Mouse (Mus musculus): ENCODE results near the gene Trim31. TPM values are rescaled to one million over a fixed set of nuclear protein-coding genes. Genes with fewer than 3 reads are reported as not detected.
"Not testable (repeated sequence)": the region's sequence is repeated elsewhere in the genome, so short reads cannot be mapped to it uniquely, and the experiment has no call there.

Gene Trim31
- polyA plus RNA-seq, 1 experiment from 2014 or later, result not detected

DNA sequence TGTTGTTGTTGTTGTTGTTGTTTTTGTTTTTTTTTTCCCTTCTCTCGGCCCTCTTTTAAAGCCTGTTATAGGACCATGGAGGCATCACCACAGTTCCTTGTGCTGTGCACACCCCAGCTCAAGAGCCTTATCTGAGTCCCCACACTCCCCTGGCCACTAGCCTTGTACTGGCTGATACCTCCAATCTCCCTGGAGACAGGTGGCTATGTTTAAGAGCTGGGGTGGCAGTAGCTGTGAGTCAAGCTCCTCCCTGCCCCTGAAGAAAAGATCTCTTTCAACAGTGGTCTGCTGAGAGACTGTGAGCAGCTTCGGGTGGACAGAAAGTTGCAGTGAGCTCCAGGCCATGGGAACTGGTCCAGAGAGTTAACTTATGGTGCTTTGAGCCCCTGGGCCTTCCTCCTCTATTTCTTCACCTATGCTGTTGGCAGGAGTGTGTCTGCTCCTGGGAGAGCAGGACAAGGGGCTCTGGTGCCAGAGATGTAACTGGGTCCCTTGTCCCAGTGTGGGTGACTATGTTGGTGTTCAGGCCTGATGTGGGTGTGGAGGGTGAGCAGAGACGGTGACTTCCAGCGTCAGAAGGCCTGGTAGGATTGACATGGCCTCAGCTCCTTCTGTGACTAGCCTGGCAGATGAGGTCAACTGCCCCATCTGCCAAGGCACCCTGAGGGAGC, 28.5 kb upstream of the Trim31 start, which contains the start of gene Trim10:
TSS of gene Trim10 (plus strand) at position 291 of the 671 bp plus-strand sequence.
- Histone ChIP-seq H3K4me1 (0 out of 2 replicates have a peak, but pooled peaks cover 4% of the 10 kb centered on the region), H3K27ac (no peak within 1 kb of the TSS), H3K36me3 (no peaks in the 10 kb centered on the region), H3K4me3 (no peak within 1 kb of the TSS), H3K9me3 (no peaks in the 10 kb centered on the region), H3K4me2 (no peak within 1 kb of the TSS), H3K27me3 (peaks cover 32% of the 10 kb centered on the region), H3K9ac (no peak within 1 kb of the TSS)
- no peak for ATAC-seq (ENCODE audit: insufficient number of reproducible peaks, low FRiP score, low TSS enrichment, low read depth)
- WGBS, result 65% methylated on average over 4 of the region's 4 CpGs

DNA sequence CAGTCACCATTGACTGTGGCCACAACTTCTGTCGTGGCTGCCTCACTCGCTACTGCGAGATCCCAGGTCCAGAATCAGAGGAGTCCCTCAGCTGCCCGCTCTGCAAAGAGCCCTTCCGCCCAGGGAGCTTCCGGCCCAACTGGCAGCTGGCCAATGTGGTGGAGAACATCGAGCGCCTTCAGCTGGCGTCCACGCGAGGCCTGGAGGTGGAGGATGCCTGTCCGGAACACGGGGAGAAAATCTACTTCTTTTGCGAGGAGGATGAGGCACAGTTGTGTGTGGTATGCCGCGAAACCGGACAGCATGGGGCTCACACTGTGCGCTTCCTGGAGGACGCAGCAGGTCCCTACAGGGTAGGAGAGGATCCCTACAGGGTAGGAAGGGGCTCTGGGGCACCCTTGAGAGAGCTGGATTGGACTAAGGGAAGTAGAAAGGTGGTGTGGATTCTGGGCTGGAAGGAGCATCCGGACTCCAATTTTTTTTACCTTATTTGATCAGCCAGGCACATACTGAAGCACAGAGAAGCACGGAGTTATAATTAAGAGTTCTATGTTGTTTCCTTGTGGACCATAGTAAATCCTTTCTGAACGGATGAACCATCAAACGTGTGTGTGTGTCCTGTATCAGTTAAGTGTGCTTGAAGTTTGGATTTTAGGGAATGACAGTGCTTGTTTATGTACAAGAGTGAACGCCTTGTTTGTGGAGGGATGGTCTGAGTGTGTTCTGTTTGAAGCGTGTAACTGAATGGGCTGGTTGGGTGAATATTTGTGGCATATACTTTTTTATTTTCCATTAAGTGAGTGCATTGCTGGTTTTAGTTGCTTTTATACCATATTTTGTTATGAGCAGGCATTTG, 27.7 kb upstream of the Trim31 start:
- no peak overlapping the region for H3K27ac ChIP-seq
- H3K36me3 ChIP-seq, result no peaks in the 10 kb centered on the region
- no peak overlapping the region for H3K4me2 ChIP-seq
- H3K9me3 ChIP-seq, result no peaks in the 10 kb centered on the region
- H3K4me3 ChIP-seq, result no peak overlapping the region
- ATAC-seq (ENCODE audit: insufficient number of reproducible peaks, low FRiP score, low TSS enrichment, low read depth), result no peak
- H3K27me3 ChIP-seq, result peaks cover 25% of the 10 kb centered on the region
- 73% methylated on average over 25 of the region's 25 CpGs for WGBS
- H3K9ac ChIP-seq, result no peak overlapping the region
- H3K4me1 ChIP-seq, result 0 out of 2 replicates have a peak, but pooled peaks cover 4% of the 10 kb centered on the region

DNA sequence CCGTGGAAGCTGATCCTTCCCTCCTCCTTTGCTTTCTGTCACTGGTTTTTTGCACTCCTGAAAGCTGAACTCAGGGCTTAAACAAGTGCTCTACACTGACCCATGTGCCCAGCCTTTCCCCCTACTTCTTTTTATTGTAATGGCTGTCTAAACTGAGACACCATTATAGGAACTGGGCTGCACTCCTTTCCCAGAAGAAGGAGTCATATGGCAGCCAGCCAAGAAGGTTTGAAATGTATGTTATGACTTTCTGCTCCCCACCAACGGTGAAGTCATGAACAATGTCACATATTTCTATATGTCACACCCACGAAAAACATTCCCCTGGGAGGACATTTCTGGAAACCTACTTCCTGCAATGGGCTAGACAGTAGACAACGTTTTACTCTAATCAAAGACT, 23.3 kb upstream of the Trim31 start:
- no peak overlapping the region for H3K9ac ChIP-seq
- no peak overlapping the region for H3K4me2 ChIP-seq
- no peaks in the 10 kb centered on the region for H3K4me1 ChIP-seq
- no peak overlapping the region for H3K4me3 ChIP-seq
- no peak overlapping the region for H3K27ac ChIP-seq
- ATAC-seq (ENCODE audit: insufficient number of reproducible peaks, low FRiP score, low TSS enrichment, low read depth), result no peak
- 49% methylated on average over 4 of the region's 4 CpGs for WGBS
- H3K27me3 ChIP-seq, result 0 out of 2 replicates have a peak, but pooled peaks cover 3% of the 10 kb centered on the region
- H3K9me3 ChIP-seq, result no peaks in the 10 kb centered on the region
- no peaks in the 10 kb centered on the region for H3K36me3 ChIP-seq

DNA sequence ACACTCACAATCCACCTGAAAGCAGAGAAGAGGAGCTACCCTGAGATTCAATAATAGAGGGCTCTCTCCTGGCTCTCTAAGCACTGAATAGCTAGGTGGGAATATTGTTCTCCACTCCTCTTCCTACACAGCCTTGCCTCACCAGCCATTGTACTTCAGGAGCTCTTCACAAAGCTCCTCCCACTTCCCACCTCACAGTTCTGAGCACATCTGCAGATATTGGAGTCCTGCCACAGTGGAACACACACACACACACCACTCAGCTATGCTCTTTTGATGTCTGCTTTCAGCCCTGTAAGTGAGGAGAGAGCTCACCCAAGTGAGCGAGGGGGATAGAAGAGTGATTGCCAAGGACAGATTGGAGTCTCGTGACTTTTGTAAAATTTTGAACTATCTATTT, 14.6 kb upstream of the Trim31 start:
- WGBS, result 54% methylated on average over 2 of the region's 2 CpGs
- ATAC-seq (ENCODE audit: insufficient number of reproducible peaks, low FRiP score, low TSS enrichment, low read depth), result no peak
- Histone ChIP-seq H3K27ac (no peak overlapping the region), H3K4me2 (no peak overlapping the region), H3K27me3 (no peaks in the 10 kb centered on the region), H3K9ac (no peak overlapping the region), H3K4me3 (no peak overlapping the region), H3K36me3 (no peaks in the 10 kb centered on the region), H3K4me1 (no peaks in the 10 kb centered on the region), H3K9me3 (no peaks in the 10 kb centered on the region)

DNA sequence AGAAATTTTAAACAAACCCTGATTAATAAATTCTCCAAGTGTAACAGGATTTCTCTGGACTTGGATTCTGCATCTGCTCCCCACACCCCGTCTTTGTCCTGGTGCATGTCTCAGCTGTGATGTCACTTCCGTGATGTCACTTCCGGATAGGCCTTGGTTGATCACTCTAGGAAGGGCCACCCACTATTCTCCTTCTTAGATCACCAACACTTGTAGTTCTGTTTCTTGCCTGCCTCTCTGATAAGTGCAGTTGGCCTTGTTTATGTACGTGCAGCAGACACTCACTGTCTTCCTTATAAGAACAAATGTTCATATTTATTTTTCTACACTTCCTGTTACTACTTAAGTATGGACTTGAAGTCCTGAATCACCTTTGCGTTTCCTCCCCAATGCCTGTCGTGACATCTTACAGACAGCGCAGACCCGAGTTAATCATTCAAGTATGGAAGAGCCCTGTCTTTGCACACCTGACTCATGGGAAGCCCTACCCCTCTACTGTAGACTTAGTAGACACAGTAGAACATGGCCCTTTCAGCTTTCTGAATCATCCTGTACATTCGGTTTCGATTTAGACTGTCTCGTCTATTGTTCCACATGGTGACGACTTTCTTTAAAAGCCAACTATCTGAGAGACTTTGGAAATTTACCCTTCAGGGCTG, 12.7 kb upstream of the Trim31 start:
- no peak overlapping the region for H3K4me2 ChIP-seq
- no peak overlapping the region for H3K27ac ChIP-seq
- no peaks in the 10 kb centered on the region for H3K4me1 ChIP-seq
- H3K9me3 ChIP-seq, result no peaks in the 10 kb centered on the region
- no peak overlapping the region for H3K4me3 ChIP-seq
- no peak overlapping the region for H3K9ac ChIP-seq
- H3K36me3 ChIP-seq, result no peaks in the 10 kb centered on the region
- WGBS, result 90% methylated on average over 12 of the region's 12 CpGs
- ATAC-seq (ENCODE audit: insufficient number of reproducible peaks, low FRiP score, low TSS enrichment, low read depth), result no peak
- no peaks in the 10 kb centered on the region for H3K27me3 ChIP-seq

DNA sequence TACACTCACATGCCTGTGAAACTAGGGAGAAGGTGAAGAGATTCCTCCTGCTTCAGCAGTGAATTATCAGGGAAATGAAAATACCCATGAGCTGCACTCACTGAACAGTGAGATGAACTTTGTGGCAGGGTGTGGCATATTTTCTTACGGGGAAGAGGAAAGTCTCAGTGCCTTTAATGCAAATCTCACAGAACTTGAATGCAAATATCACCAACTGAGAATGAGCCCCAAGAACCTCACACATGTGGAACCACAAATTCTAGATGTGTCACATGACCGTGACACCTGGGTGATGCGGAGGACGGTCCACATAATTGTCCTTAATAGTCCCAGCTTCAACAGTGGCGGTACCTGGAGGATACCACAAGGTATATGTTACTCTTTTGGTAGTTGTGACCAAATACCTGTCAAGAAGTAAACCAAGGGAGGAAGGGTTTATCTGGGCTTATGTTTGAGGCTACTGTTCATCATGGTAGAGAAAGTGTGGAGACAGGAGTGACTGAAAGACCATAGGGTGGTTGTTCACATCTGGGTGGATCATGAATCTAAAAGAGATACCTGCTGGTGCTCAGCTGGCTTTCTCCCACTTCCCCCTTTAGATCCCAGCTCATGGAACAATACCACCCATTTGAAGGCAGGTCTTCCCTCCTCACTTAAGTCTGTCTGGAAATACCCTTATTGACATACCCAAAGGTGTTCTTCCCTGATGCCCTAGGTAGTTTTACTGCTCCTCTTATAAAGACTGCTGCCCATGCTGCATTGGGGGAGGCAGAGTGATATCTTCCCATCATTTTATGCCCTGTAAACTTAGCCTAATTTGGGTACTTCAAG, 7.6 kb upstream of the Trim31 start, which contains the start of gene Trim40:
TSS of gene Trim40 (minus strand) at position 51 of the 831 bp plus-strand sequence.
- H3K4me2 ChIP-seq, result no peak within 1 kb of the TSS
- ATAC-seq (ENCODE audit: insufficient number of reproducible peaks, low FRiP score, low TSS enrichment, low read depth), result no peak
- H3K4me3 ChIP-seq, result no peak within 1 kb of the TSS
- H3K27me3 ChIP-seq, result no peaks in the 10 kb centered on the region
- 79% methylated on average over 5 of the region's 5 CpGs for WGBS
- H3K4me1 ChIP-seq, result no peaks in the 10 kb centered on the region
- H3K9me3 ChIP-seq, result no peaks in the 10 kb centered on the region
- no peak within 1 kb of the TSS for H3K9ac ChIP-seq
- no peak within 1 kb of the TSS for H3K27ac ChIP-seq
- H3K36me3 ChIP-seq, result no peaks in the 10 kb centered on the region

DNA sequence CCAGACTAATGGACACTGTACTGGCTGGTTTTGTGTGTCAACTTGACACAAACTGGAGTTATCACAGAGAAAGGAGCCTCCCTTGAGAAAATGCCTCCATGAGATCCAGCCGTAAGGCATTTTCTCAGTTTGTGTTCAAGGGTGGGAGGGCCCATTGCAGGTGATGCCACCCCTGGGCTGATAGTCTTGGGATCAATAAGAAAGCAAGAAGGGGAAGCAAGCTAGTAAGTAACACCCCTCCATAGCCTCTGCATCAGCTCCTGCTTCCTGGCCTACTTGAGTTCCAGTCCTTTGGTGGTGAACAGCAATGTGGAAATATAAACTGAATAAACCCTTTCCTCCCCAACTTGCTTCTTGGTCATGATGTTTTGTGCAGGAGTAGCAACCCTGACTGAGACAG, 6.4 kb upstream of the Trim31 start:
- ATAC-seq (ENCODE audit: insufficient number of reproducible peaks, low FRiP score, low TSS enrichment, low read depth); H3K27me3 ChIP-seq; H3K4me3 ChIP-seq; H3K4me1 ChIP-seq; H3K4me2 ChIP-seq; H3K9ac ChIP-seq; H3K9me3 ChIP-seq; H3K27ac ChIP-seq; H3K36me3 ChIP-seq: not testable (repeated sequence)
- 80% methylated on average over 1 of the region's 1 CpGs for WGBS

DNA sequence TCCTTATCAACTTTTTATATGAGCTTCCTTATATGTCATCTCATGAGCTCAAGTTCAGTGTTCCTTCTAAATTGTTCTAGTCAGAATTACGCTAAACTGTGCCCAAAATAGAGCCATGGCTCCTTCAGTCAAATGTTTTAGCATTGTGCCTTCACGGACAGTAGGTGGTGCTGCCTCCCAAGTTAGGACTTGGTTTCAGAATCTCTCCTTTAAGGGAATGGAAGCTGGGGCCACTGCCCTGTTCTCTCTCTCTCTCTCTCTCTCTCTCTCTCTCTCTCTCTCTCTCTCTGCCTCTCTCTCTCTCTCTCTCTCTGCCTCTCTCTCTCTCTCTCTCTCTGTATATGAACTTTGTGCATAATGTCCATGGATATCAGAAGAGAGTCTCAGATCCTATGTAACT, 5.6 kb upstream of the Trim31 start:
- H3K4me3 ChIP-seq, result no peak overlapping the region
- H3K4me1 ChIP-seq, result no peaks in the 10 kb centered on the region
- 7% methylated on average over 2 of the region's 2 CpGs for WGBS
- no peak overlapping the region for H3K9ac ChIP-seq
- no peak overlapping the region for H3K27ac ChIP-seq
- H3K27me3 ChIP-seq, result no peaks in the 10 kb centered on the region
- no peak overlapping the region for H3K4me2 ChIP-seq
- H3K9me3 ChIP-seq, result no peaks in the 10 kb centered on the region
- H3K36me3 ChIP-seq, result no peaks in the 10 kb centered on the region
- ATAC-seq (ENCODE audit: insufficient number of reproducible peaks, low FRiP score, low TSS enrichment, low read depth), result no peak

DNA sequence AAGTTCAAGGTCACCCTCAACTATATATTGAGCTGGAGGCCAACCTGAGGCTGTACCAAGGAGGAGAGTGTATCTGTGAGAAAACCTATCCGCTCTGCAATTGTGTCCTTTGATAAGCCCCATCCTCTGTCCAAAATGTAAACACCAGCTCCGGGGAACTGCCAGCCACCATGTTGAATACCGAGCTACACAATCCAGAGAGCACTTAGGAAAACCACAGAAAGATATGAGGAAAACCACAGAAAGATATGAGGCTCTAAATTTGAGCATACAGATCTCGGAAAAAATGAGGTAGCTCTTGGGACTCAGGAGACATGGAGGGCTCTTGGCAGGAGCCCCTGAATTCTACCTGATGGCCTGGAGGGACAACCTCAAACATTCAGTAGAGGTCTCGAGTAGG, 4.5 kb upstream of the Trim31 start:
- H3K36me3 ChIP-seq, result no peaks in the 10 kb centered on the region
- H3K4me2 ChIP-seq, result no peak overlapping the region
- H3K9ac ChIP-seq, result no peak overlapping the region
- H3K9me3 ChIP-seq, result no peaks in the 10 kb centered on the region
- no peaks in the 10 kb centered on the region for H3K27me3 ChIP-seq
- no peak overlapping the region for H3K4me3 ChIP-seq
- ATAC-seq (ENCODE audit: insufficient number of reproducible peaks, low FRiP score, low TSS enrichment, low read depth), result no peak
- WGBS, result 63% methylated on average over 5 of the region's 5 CpGs
- no peak overlapping the region for H3K27ac ChIP-seq
- no peaks in the 10 kb centered on the region for H3K4me1 ChIP-seq

DNA sequence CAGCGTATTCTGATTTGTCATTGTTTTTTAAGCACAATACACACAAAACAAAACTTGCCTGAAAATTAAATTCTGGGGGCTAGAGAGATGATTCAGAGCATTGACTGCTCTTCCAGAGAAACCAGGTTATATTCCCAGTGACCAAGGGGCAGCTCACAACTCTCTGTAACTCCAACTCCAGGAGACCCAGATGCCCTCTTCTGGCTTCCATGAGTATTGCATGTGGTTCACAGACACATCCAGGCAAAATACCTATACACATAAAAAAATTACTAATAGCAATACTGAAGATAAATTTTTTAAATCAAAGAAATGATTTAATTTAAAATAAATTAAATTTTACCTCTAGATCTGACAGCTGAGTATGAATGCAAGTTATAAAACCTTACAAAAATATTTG, 1.3 kb upstream of the Trim31 start:
- no peak overlapping the region for H3K9ac ChIP-seq
- H3K4me2 ChIP-seq, result no peak overlapping the region
- WGBS, result 95% methylated on average over 1 of the region's 1 CpGs
- H3K27me3 ChIP-seq, result no peaks in the 10 kb centered on the region
- no peaks in the 10 kb centered on the region for H3K9me3 ChIP-seq
- H3K36me3 ChIP-seq, result no peaks in the 10 kb centered on the region
- no peak for ATAC-seq (ENCODE audit: insufficient number of reproducible peaks, low FRiP score, low TSS enrichment, low read depth)
- no peak overlapping the region for H3K27ac ChIP-seq
- H3K4me3 ChIP-seq, result no peak overlapping the region
- no peaks in the 10 kb centered on the region for H3K4me1 ChIP-seq

DNA sequence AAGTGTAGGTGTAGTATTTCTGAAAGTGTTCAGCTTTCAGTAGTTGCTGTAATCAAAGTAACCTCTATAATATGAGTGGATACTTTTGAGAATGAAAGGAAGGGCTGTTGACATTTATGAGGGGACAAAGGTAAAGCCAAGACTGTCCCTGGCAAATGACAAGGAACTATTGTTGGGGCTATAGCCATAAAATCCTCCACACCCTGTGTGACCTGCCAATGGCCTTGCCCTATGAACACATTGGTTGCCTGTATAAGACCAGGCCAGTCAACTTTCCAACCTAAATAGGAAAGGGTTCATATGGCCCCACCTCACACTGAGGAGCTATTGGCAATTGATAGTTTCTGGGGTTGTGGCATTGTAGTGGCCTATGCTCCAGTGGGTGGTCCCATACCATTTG, 853 bp upstream of the Trim31 start:
- Histone ChIP-seq H3K9ac (no peak overlapping the region), H3K27ac (no peak overlapping the region), H3K36me3 (no peaks in the 10 kb centered on the region), H3K9me3 (no peaks in the 10 kb centered on the region), H3K27me3 (no peaks in the 10 kb centered on the region), H3K4me3 (no peak overlapping the region), H3K4me1 (no peaks in the 10 kb centered on the region), H3K4me2 (no peak overlapping the region)
- ATAC-seq (ENCODE audit: insufficient number of reproducible peaks, low FRiP score, low TSS enrichment, low read depth), result no peak

Data from limb, embryonic 15.5 days (tissue).